Mouse (Mus musculus) MEL (cell line): ENCODE measurements around the gene Sept3. TPM values are rescaled to one million over a fixed set of nuclear protein-coding genes. Genes with fewer than 3 reads are reported as not detected.
A peak's percentile ranks its signal among the peaks of the same experiment; 100 is the strongest.

Experiments used
- DNase-seq: peaks from one replicate; pipeline ENCODE4 v3.0.0; 2011; ENCODE audit warnings: low read depth, low spot score
- H3K27ac ChIP-seq: 2 replicates; pipeline ENCODE4 v1.5.1; 2012; ENCODE audit warnings: low read depth, mild to moderate bottlenecking, control low read depth, low read length, moderate library complexity; ENCODE audit not compliant: control insufficient read depth
- H3K27me3 ChIP-seq, 2 experiments: fragments of 150-350 bp in 1 of 2; sonication (generic) in 1 of 2; 2 replicates each; pipeline ENCODE4 v1.6.1; 2012; ENCODE audit warnings: low read length in 2 of 2, mild to moderate bottlenecking in 2 of 2, improper control_type of control experiment in 1 of 2, moderate library complexity in 1 of 2; ENCODE audit not compliant: insufficient read depth in 2 of 2, control insufficient read depth in 1 of 2
- H3K36me3 ChIP-seq, 2 experiments: 2 replicates each; pipeline ENCODE4 v1.6.1; 2012 to 2014; ENCODE audit warnings: low read length in 2 of 2, improper control_type of control experiment in 1 of 2, inconsistent platforms in 1 of 2, mild to moderate bottlenecking in 1 of 2; ENCODE audit not compliant: insufficient read depth in 2 of 2, control insufficient read depth in 1 of 2
- H3K4me1 ChIP-seq, 2 experiments: fragments of 150-350 bp in 1 of 2; sonication (generic) in 1 of 2; 2 replicates each; pipeline ENCODE4 v1.6.1; 2012; ENCODE audit warnings: low read length in 2 of 2, improper control_type of control experiment in 1 of 2, mild to moderate bottlenecking in 1 of 2; ENCODE audit not compliant: insufficient read depth in 2 of 2, control insufficient read depth in 1 of 2
- H3K4me3 ChIP-seq, 2 experiments: fragments of 150-350 bp in 1 of 2; sonication (generic) in 1 of 2; 2 replicates each; pipeline ENCODE4 v1.5.1; 2012; ENCODE audit warnings: low read depth in 2 of 2, low read length in 2 of 2, mild to moderate bottlenecking in 2 of 2, moderate library complexity in 2 of 2, control low read depth in 1 of 2, improper control_type of control experiment in 1 of 2; ENCODE audit not compliant: control insufficient read depth in 1 of 2, insufficient read depth in 1 of 2
- H3K79me2 ChIP-seq: 2 replicates; pipeline ENCODE4 v1.6.1; 2012; ENCODE audit warnings: mild to moderate bottlenecking, low read length, moderate library complexity; ENCODE audit not compliant: control insufficient read depth, poor library complexity, insufficient read depth
- H3K9ac ChIP-seq: 2 replicates; pipeline ENCODE4 v1.6.1; 2012; ENCODE audit warnings: low read depth, mild to moderate bottlenecking, control low read depth, low read length, moderate library complexity; ENCODE audit not compliant: control insufficient read depth, poor library complexity, severe bottlenecking
- H3K9me3 ChIP-seq: fragments of 150-350 bp; sonication (generic); replicated peaks from 2 replicates; pipeline ENCODE4 v1.6.1; 2012; ENCODE audit warnings: mild to moderate bottlenecking, low read length, improper control_type of control experiment, moderate library complexity; ENCODE audit not compliant: insufficient read depth
- BHLHE40 ChIP-seq: IDR thresholded peaks from 2 replicates; pipeline ENCODE4 v1.6.1; 2012; ENCODE audit warnings: low read depth, mild to moderate bottlenecking, inconsistent platforms, low read length, improper control_type of control experiment, borderline replicate concordance
- CHD1 ChIP-seq: IDR thresholded peaks from 2 replicates; pipeline ENCODE4 v1.6.1; 2012; ENCODE audit warnings: low read depth, mild to moderate bottlenecking, inconsistent platforms, low read length, improper control_type of control experiment
- CHD2 ChIP-seq: IDR thresholded peaks from 2 replicates; pipeline ENCODE4 v1.6.1; 2011; ENCODE audit warnings: low read length, improper control_type of control experiment
- CTCF ChIP-seq, 3 experiments: IDR thresholded peaks in 2 of 3; conservative IDR thresholded peaks in 1 of 3; 2 replicates each; pipeline ENCODE4 v1.5.1; 2011 to 2012; ENCODE audit warnings: low read length in 3 of 3, low read depth in 2 of 3, mild to moderate bottlenecking in 2 of 3, improper control_type of control experiment in 1 of 3, inconsistent platforms in 1 of 3, mixed read lengths in 1 of 3, moderate library complexity in 1 of 3; ENCODE audit not compliant: control insufficient read depth in 1 of 3, insufficient read depth in 1 of 3, poor library complexity in 1 of 3, severe bottlenecking in 1 of 3
- E2F4 ChIP-seq: IDR thresholded peaks from 2 replicates; pipeline ENCODE4 v1.6.1; 2011; ENCODE audit warnings: low read depth, low read length, improper control_type of control experiment, borderline replicate concordance
- ELF1 ChIP-seq: IDR thresholded peaks from 2 replicates; pipeline ENCODE4 v1.6.1; 2014; ENCODE audit warnings: low read depth, mild to moderate bottlenecking, inconsistent platforms, low read length, improper control_type of control experiment, moderate library complexity
- EP300 ChIP-seq, 2 experiments: IDR thresholded peaks; 2 replicates each; pipeline ENCODE4 v1.6.1; 2011; ENCODE audit warnings: improper control_type of control experiment in 2 of 2, low read length in 2 of 2, low read depth in 1 of 2, mild to moderate bottlenecking in 1 of 2
- ETS1 ChIP-seq: IDR thresholded peaks from 2 replicates; pipeline ENCODE4 v1.6.1; 2012; ENCODE audit warnings: low read depth, mild to moderate bottlenecking, inconsistent platforms, low read length, improper control_type of control experiment, moderate library complexity
- GABPA ChIP-seq: IDR thresholded peaks from 2 replicates; pipeline ENCODE4 v1.6.1; 2012; ENCODE audit warnings: low read depth, mild to moderate bottlenecking, inconsistent platforms, low read length, improper control_type of control experiment, moderate library complexity
- GATA1 ChIP-seq: IDR thresholded peaks from 2 replicates; pipeline ENCODE4 v1.6.1; 2011; ENCODE audit warnings: low read depth, low read length, improper control_type of control experiment
- HCFC1 ChIP-seq: IDR thresholded peaks from 2 replicates; pipeline ENCODE4 v1.6.1; 2012; ENCODE audit warnings: low read depth, mild to moderate bottlenecking, inconsistent platforms, low read length, improper control_type of control experiment, moderate library complexity
- JUND ChIP-seq: IDR thresholded peaks from 2 replicates; pipeline ENCODE4 v1.6.1; 2011; ENCODE audit warnings: low read depth, mild to moderate bottlenecking, improper control_type of control experiment, low read length
- KAT2A ChIP-seq: conservative IDR thresholded peaks from 2 replicates; pipeline ENCODE4 v1.6.1; 2012; ENCODE audit warnings: low read depth, low read length, improper control_type of control experiment, inconsistent platforms
- MAFK ChIP-seq: IDR thresholded peaks from 2 replicates; pipeline ENCODE4 v1.6.1; 2011; ENCODE audit warnings: low read depth, mild to moderate bottlenecking, low read length, improper control_type of control experiment, borderline replicate concordance
- MAX ChIP-seq: IDR thresholded peaks from 2 replicates; pipeline ENCODE4 v1.6.1; 2011; ENCODE audit warnings: low read length, improper control_type of control experiment
- MAZ ChIP-seq: IDR thresholded peaks from 2 replicates; pipeline ENCODE4 v1.6.1; 2012; ENCODE audit warnings: low read depth, mild to moderate bottlenecking, inconsistent platforms, low read length, improper control_type of control experiment
- MEF2A ChIP-seq: IDR thresholded peaks from 2 replicates; pipeline ENCODE4 v1.6.1; 2014; ENCODE audit warnings: low read depth, mild to moderate bottlenecking, inconsistent platforms, low read length, improper control_type of control experiment; ENCODE audit not compliant: poor library complexity, insufficient replicate concordance, severe bottlenecking; ENCODE audit errors: extremely low read depth
- MXI1 ChIP-seq: IDR thresholded peaks from 2 replicates; pipeline ENCODE4 v1.6.1; 2011; ENCODE audit warnings: mild to moderate bottlenecking, low read depth, low read length, improper control_type of control experiment
- MYB ChIP-seq: IDR thresholded peaks from 2 replicates; pipeline ENCODE4 v1.6.1; 2011; ENCODE audit warnings: mild to moderate bottlenecking, low read depth, low read length, improper control_type of control experiment
- MYC ChIP-seq: IDR thresholded peaks from 2 replicates; pipeline ENCODE4 v1.6.1; 2011; ENCODE audit warnings: low read depth, mild to moderate bottlenecking, low read length, improper control_type of control experiment, moderate library complexity
- NELFE ChIP-seq: IDR thresholded peaks from 2 replicates; pipeline ENCODE4 v1.6.1; 2011; ENCODE audit warnings: low read depth, low read length, improper control_type of control experiment
- NRF1 ChIP-seq: IDR thresholded peaks from 2 replicates; pipeline ENCODE4 v1.6.1; 2014; ENCODE audit warnings: low read depth, mild to moderate bottlenecking, inconsistent platforms, low read length, improper control_type of control experiment, moderate library complexity; ENCODE audit not compliant: poor library complexity, insufficient read depth, severe bottlenecking
- POLR2A ChIP-seq, 2 experiments: IDR thresholded peaks; 2 replicates each; pipeline ENCODE4 v1.6.1; 2011 to 2012; ENCODE audit warnings: low read length in 2 of 2, mild to moderate bottlenecking in 2 of 2, control low read depth in 1 of 2, improper control_type of control experiment in 1 of 2, low read depth in 1 of 2, moderate library complexity in 1 of 2; ENCODE audit not compliant: control insufficient read depth in 1 of 2, insufficient read depth in 1 of 2, poor library complexity in 1 of 2
- POLR2AphosphoS2 ChIP-seq: IDR thresholded peaks from 2 replicates; pipeline ENCODE4 v1.6.1; 2011; ENCODE audit warnings: low read length, improper control_type of control experiment
- POLR2AphosphoS5 ChIP-seq: IDR thresholded peaks from 2 replicates; pipeline ENCODE4 v1.6.1; 2012; ENCODE audit warnings: low read depth, borderline replicate concordance, mild to moderate bottlenecking, inconsistent platforms, low read length, moderate library complexity, mixed read lengths
- RCOR1 ChIP-seq: IDR thresholded peaks from 2 replicates; pipeline ENCODE4 v1.6.1; 2012; ENCODE audit warnings: low read depth, mild to moderate bottlenecking, inconsistent platforms, low read length, improper control_type of control experiment
- SIN3A ChIP-seq: IDR thresholded peaks from 2 replicates; pipeline ENCODE4 v1.6.1; 2012; ENCODE audit warnings: low read length, improper control_type of control experiment, inconsistent platforms
- SMC3 ChIP-seq: IDR thresholded peaks from 2 replicates; pipeline ENCODE4 v1.6.1; 2011; ENCODE audit warnings: low read depth, low read length, improper control_type of control experiment
- TAL1 ChIP-seq: IDR thresholded peaks from 2 replicates; pipeline ENCODE4 v1.6.1; 2012; ENCODE audit warnings: mild to moderate bottlenecking, inconsistent platforms, low read length, moderate library complexity, mixed read lengths
- TBP ChIP-seq: IDR thresholded peaks from 2 replicates; pipeline ENCODE4 v1.8.0; 2011; ENCODE audit warnings: low read depth, low read length, improper control_type of control experiment
- TCF12 ChIP-seq: IDR thresholded peaks from 2 replicates; pipeline ENCODE4 v1.6.1; 2014; ENCODE audit warnings: low read depth, mild to moderate bottlenecking, inconsistent platforms, low read length, improper control_type of control experiment, moderate library complexity
- UBTF ChIP-seq: IDR thresholded peaks from 2 replicates; pipeline ENCODE4 v1.6.1; 2012; ENCODE audit warnings: low read depth, mild to moderate bottlenecking, inconsistent platforms, low read length, improper control_type of control experiment, moderate library complexity, borderline replicate concordance; ENCODE audit not compliant: insufficient read depth
- USF1 ChIP-seq: IDR thresholded peaks from 2 replicates; pipeline ENCODE4 v1.6.1; 2014; ENCODE audit warnings: low read depth, mild to moderate bottlenecking, inconsistent platforms, low read length, improper control_type of control experiment, moderate library complexity
- USF2 ChIP-seq, 2 experiments: IDR thresholded peaks; 2 replicates each; pipeline ENCODE4 v1.6.1; 2011 to 2012; ENCODE audit warnings: improper control_type of control experiment in 2 of 2, low read length in 2 of 2, borderline replicate concordance in 1 of 2, inconsistent platforms in 1 of 2, low read depth in 1 of 2, mild to moderate bottlenecking in 1 of 2; ENCODE audit not compliant: insufficient read depth in 1 of 2
- ZC3H11A ChIP-seq: IDR thresholded peaks from 2 replicates; pipeline ENCODE4 v1.6.1; 2012; ENCODE audit warnings: low read depth, mild to moderate bottlenecking, inconsistent platforms, low read length, improper control_type of control experiment
- ZMIZ1 ChIP-seq: IDR thresholded peaks from 2 replicates; pipeline ENCODE4 v1.6.1; 2012; ENCODE audit warnings: low read depth, mild to moderate bottlenecking, inconsistent platforms, low read length, improper control_type of control experiment, moderate library complexity
- ZNF384 ChIP-seq: IDR thresholded peaks from 2 replicates; pipeline ENCODE4 v1.6.1; 2012; ENCODE audit warnings: low read depth, mild to moderate bottlenecking, inconsistent platforms, low read length, improper control_type of control experiment
- polyA plus RNA-seq, 2 experiments: library from polyadenylated mRNA; stranded (reverse) in 1 of 2; unstranded in 1 of 2; fragments of >175 nt in 1 of 2; fragments of >200 nt in 1 of 2; gene quantifications; 2 replicates each; pipeline versions ENCODE4 v1.2.1 to v1.2.4; 2012; ENCODE audit warnings: low replicate concordance in 2 of 2, low read depth in 1 of 2; ENCODE audit not compliant: insufficient read length in 2 of 2, insufficient read depth in 1 of 2, missing spikeins in 1 of 2
- total RNA-seq: library from RNA; depleted of rRNA; stranded (reverse); fragments of 300-350 nt; gene quantifications from 2 replicates; pipeline ENCODE4 v1.2.3, GENCODE M21; 2012

Gene Sept3
- total and polyA plus RNA-seq, 3 experiments: not detected

- H3K9me3 ChIP-seq: no peaks in the 10 kb centered on the region
- peaks cover 0 to 43% of the 10 kb centered on the region in 2 experiments; a peak in 2 of 4 replicates for H3K36me3 ChIP-seq
- H3K9ac ChIP-seq: peak overlapping the region; percentile 94
- DNase-seq: peak; percentile 76
- H3K27me3 ChIP-seq: no peaks in the 10 kb centered on the region
- H3K79me2 ChIP-seq: peaks cover 33% of the 10 kb centered on the region
- peaks cover 16 to 50% of the 10 kb centered on the region in 2 experiments for H3K4me1 ChIP-seq
- peak overlapping the region; percentile 78 to 79 for H3K4me3 ChIP-seq
- H3K27ac ChIP-seq: peak overlapping the region; percentile 98
- TF ChIP-seq ZC3H11A (no peak), NELFE (peak; percentile 38; the same call in 1 of the 2 replicates), ELF1 (no peak), RCOR1 (no peak), CTCF (IDR thresholded peaks at IDR 0.05 in 2 of 3, conservative IDR thresholded peaks at IDR 0.05 in 1 of 3; ENCODE audit: control insufficient read depth in 1 of 3, insufficient read depth in 1 of 3, low read depth in 2 of 3, low read length in 3 of 3, poor library complexity in 1 of 3, severe bottlenecking in 1 of 3) (no peak), EP300 (IDR thresholded peaks at IDR 0.05; ENCODE audit: low read depth in 1 of 2, low read length in 2 of 2) (no peak; a peak in 1 of 4 replicates), ETS1 (0 out of 2 replicates have a peak, but pooled peaks have one; percentile 9), CHD1 (no peak; the same call in 1 of the 2 replicates), MYC (no peak), MEF2A (no peak), MXI1 (0 out of 2 replicates have a peak, but pooled peaks have one; percentile 44), HCFC1 (peak; percentile 28; the same call in 1 of the 2 replicates), TCF12 (no peak), NRF1 (no peak), GABPA (no peak), JUND (no peak), POLR2A (IDR thresholded peaks at IDR 0.05; ENCODE audit: control insufficient read depth in 1 of 2, insufficient read depth in 1 of 2, low read depth in 1 of 2, low read length in 2 of 2, poor library complexity in 1 of 2) (peak; percentile 8 to 60; a peak in 2 of 4 replicates), MAFK (no peak), CHD2 (no peak), SIN3A (no peak), TAL1 (no peak), TBP (0 out of 2 replicates have a peak, but pooled peaks have one; percentile 6), USF1 (no peak), ZNF384 (no peak), MAX (no peak), UBTF (peak; percentile 85; the same call in 1 of the 2 replicates), USF2 (IDR thresholded peaks at IDR 0.05; ENCODE audit: borderline replicate concordance in 1 of 2, insufficient read depth in 1 of 2, low read depth in 1 of 2, low read length in 2 of 2) (no peak), ZMIZ1 (no peak; the same call in 1 of the 2 replicates), GATA1 (no peak), E2F4 (no peak), POLR2AphosphoS2 (no peak), POLR2AphosphoS5 (no peak), BHLHE40 (no peak), KAT2A (no peak; the same call in 1 of the 2 replicates), MAZ (peak; percentile 77), MYB (no peak), SMC3 (no peak)
These were observed 66.4 kb downstream of the Sept3 start for GRCm38 (mm10) chr15:82341036-82341501.
